Mouse (Mus musculus) neural tube, embryonic 10.5 days (tissue): Measurements from ENCODE around the gene Fhit.

Experiments
- DNase-seq: peaks from one replicate; pipeline ENCODE4 v3.0.0-alpha.2; 2017; ENCODE audit warnings: low spot score; ENCODE audit errors: extremely low spot score

The Fhit gene

GRCm38 (mm10) chr14:10367783-10368680, 793.8 kb downstream of the Fhit start:
- no peak for DNase-seq

GRCm38 (mm10) chr14:10366808-10367207, 795.0 kb downstream of the Fhit start:
- no peak for DNase-seq

- no peak for DNase-seq
Measured at GRCm38 (mm10) chr14:10364281-10364680, 797.6 kb downstream of the Fhit start.

- DNase-seq: no peak
Measured at GRCm38 (mm10) chr14:10363306-10363705, 798.5 kb downstream of the Fhit start.

- DNase-seq: no peak
Measured at GRCm38 (mm10) chr14:10345905-10346304, 815.9 kb downstream of the Fhit start.

- DNase-seq: no peak
Measured at GRCm38 (mm10) chr14:10344064-10344463, 817.8 kb downstream of the Fhit start.

- no peak for DNase-seq
Measured at GRCm38 (mm10) chr14:10316764-10317163, 845.1 kb downstream of the Fhit start.

GRCm38 (mm10) chr14:10312190-10312589, 849.6 kb downstream of the Fhit start:
- DNase-seq: no peak

GRCm38 (mm10) chr14:10305286-10305685, 856.5 kb downstream of the Fhit start:
- no peak for DNase-seq

- DNase-seq: no peak
Measured at GRCm38 (mm10) chr14:10301497-10301896, 860.3 kb downstream of the Fhit start.

GRCm38 (mm10) chr14:10300914-10301313, 860.9 kb downstream of the Fhit start:
- no peak for DNase-seq

- DNase-seq: no peak
Measured at GRCm38 (mm10) chr14:10299030-10299429, 862.8 kb downstream of the Fhit start.

GRCm38 (mm10) chr14:10289043-10289442, 872.8 kb downstream of the Fhit start:
- DNase-seq: no peak

- no peak for DNase-seq
Measured at GRCm38 (mm10) chr14:10286027-10286426, 875.8 kb downstream of the Fhit start.

GRCm38 (mm10) chr14:10228708-10229107, 933.1 kb downstream of the Fhit start:
- no peak for DNase-seq

GRCm38 (mm10) chr14:10221847-10222246, 940.0 kb downstream of the Fhit start:
- DNase-seq: no peak

- DNase-seq: no peak
Measured at GRCm38 (mm10) chr14:10213216-10213615, 948.6 kb downstream of the Fhit start.

- no peak for DNase-seq
Measured at GRCm38 (mm10) chr14:10211184-10211583, 950.7 kb downstream of the Fhit start.

- no peak for DNase-seq
Measured at GRCm38 (mm10) chr14:10209007-10209406, 952.8 kb downstream of the Fhit start.

GRCm38 (mm10) chr14:10205699-10206098, 956.1 kb downstream of the Fhit start:
- no peak for DNase-seq

GRCm38 (mm10) chr14:10205290-10205689, 956.5 kb downstream of the Fhit start:
- DNase-seq: no peak

GRCm38 (mm10) chr14:10194130-10194529, 967.7 kb downstream of the Fhit start:
- no peak for DNase-seq

GRCm38 (mm10) chr14:10171761-10172160, 990.1 kb downstream of the Fhit start:
- no peak for DNase-seq
